Mouse (Mus musculus): Measurements from ENCODE around the gene Pdgfb. TPM values are rescaled to one million over a fixed set of nuclear protein-coding genes. Genes with fewer than 3 reads are reported as not detected.
A peak's percentile ranks its signal among the peaks of the same experiment; 100 is the strongest.

Gene Pdgfb
- polyA plus RNA-seq, 1 experiment from 2014 or later, result 1.6 TPM

- Histone ChIP-seq H3K27me3 (replicated peaks; ENCODE audit: low read depth, poor library complexity, severe bottlenecking) (peaks cover 94% of the 10 kb centered on the region), H3K4me1 (peaks cover 47% of the 10 kb centered on the region), H3K36me3 (replicated peaks) (no peaks in the 10 kb centered on the region), H3K27ac (replicated peaks) (peak overlapping the region; percentile 84), H3K9me3 (no peaks in the 10 kb centered on the region), H3K4me3 (peak overlapping the region; percentile 72)
- WGBS, result 1% methylated on average over 36 of the region's 36 CpGs
- DNase-seq (ENCODE audit: low spot score), result peak; percentile 55
Measured at GRCm38 (mm10) chr15:80013256-80014030, 1.3 kb downstream of the Pdgfb start.

GRCm38 (mm10) chr15:80012527-80013201 lies 2.1 kb downstream of the Pdgfb start:
- under 1% methylated on average over 60 of the region's 60 CpGs for WGBS
- no peaks in the 10 kb centered on the region for H3K9me3 ChIP-seq
- no peaks in the 10 kb centered on the region for H3K36me3 ChIP-seq (replicated peaks)
- H3K4me1 ChIP-seq, result peaks cover 47% of the 10 kb centered on the region
- peak; percentile 78 for DNase-seq (ENCODE audit: low spot score)
- H3K27me3 ChIP-seq (replicated peaks; ENCODE audit: low read depth, poor library complexity, severe bottlenecking), result peaks cover 91% of the 10 kb centered on the region
- peak overlapping the region; percentile 84 for H3K27ac ChIP-seq (replicated peaks)
- peak overlapping the region; percentile 72 for H3K4me3 ChIP-seq

GRCm38 (mm10) chr15:80011778-80012526 lies 2.8 kb downstream of the Pdgfb start:
- Histone ChIP-seq H3K27ac (replicated peaks) (peak overlapping the region; percentile 84), H3K4me1 (peaks cover 47% of the 10 kb centered on the region), H3K9me3 (no peaks in the 10 kb centered on the region), H3K36me3 (replicated peaks) (no peaks in the 10 kb centered on the region), H3K27me3 (replicated peaks; ENCODE audit: low read depth, poor library complexity, severe bottlenecking) (peaks cover 84% of the 10 kb centered on the region), H3K4me3 (peak overlapping the region; percentile 72)
- peak; percentile 48 for DNase-seq (ENCODE audit: low spot score)
- WGBS, result 2% methylated on average over 56 of the region's 56 CpGs

- no peaks in the 10 kb centered on the region for H3K9me3 ChIP-seq
- peak overlapping the region; percentile 72 for H3K4me3 ChIP-seq
- WGBS, result 48% methylated on average over 6 of the region's 6 CpGs
- no peak for DNase-seq (ENCODE audit: low spot score)
- peaks cover 47% of the 10 kb centered on the region for H3K4me1 ChIP-seq
- no peaks in the 10 kb centered on the region for H3K36me3 ChIP-seq (replicated peaks)
- peaks cover 76% of the 10 kb centered on the region for H3K27me3 ChIP-seq (replicated peaks; ENCODE audit: low read depth, poor library complexity, severe bottlenecking)
- H3K27ac ChIP-seq (replicated peaks), result no peak overlapping the region
Measured at GRCm38 (mm10) chr15:80011194-80011593, 3.6 kb downstream of the Pdgfb start.

GRCm38 (mm10) chr15:80010182-80010558 lies 4.6 kb downstream of the Pdgfb start:
- DNase-seq (ENCODE audit: low spot score), result no peak
- Histone ChIP-seq H3K4me3 (peak overlapping the region; percentile 8; the same call in 1 of the 2 replicates), H3K27ac (replicated peaks) (0 out of 2 replicates have a peak overlapping the region, but pooled peaks have one; percentile 19), H3K4me1 (peaks cover 56% of the 10 kb centered on the region), H3K36me3 (replicated peaks) (no peaks in the 10 kb centered on the region), H3K9me3 (no peaks in the 10 kb centered on the region), H3K27me3 (replicated peaks; ENCODE audit: low read depth, poor library complexity, severe bottlenecking) (peaks cover 73% of the 10 kb centered on the region)
- WGBS, result 45% methylated on average over 7 of the region's 7 CpGs

GRCm38 (mm10) chr15:80009421-80010181 lies 5.2 kb downstream of the Pdgfb start:
- Histone ChIP-seq H3K4me1 (peaks cover 56% of the 10 kb centered on the region), H3K36me3 (replicated peaks) (no peaks in the 10 kb centered on the region), H3K4me3 (no peak overlapping the region), H3K27ac (replicated peaks) (no peak overlapping the region), H3K27me3 (replicated peaks; ENCODE audit: low read depth, poor library complexity, severe bottlenecking) (peaks cover 73% of the 10 kb centered on the region), H3K9me3 (no peaks in the 10 kb centered on the region)
- DNase-seq (ENCODE audit: low spot score), result no peak
- WGBS, result 53% methylated on average over 12 of the region's 12 CpGs

GRCm38 (mm10) chr15:80008461-80008860 lies 6.3 kb downstream of the Pdgfb start:
- H3K27me3 ChIP-seq (replicated peaks; ENCODE audit: low read depth, poor library complexity, severe bottlenecking), result peaks cover 70% of the 10 kb centered on the region
- no peak overlapping the region for H3K27ac ChIP-seq (replicated peaks)
- H3K9me3 ChIP-seq, result no peaks in the 10 kb centered on the region
- H3K36me3 ChIP-seq (replicated peaks), result no peaks in the 10 kb centered on the region
- H3K4me1 ChIP-seq, result peaks cover 56% of the 10 kb centered on the region
- H3K4me3 ChIP-seq, result no peak overlapping the region
- DNase-seq (ENCODE audit: low spot score), result no peak
- 89% methylated on average over 6 of the region's 6 CpGs for WGBS

- H3K4me3 ChIP-seq, result no peak overlapping the region
- no peaks in the 10 kb centered on the region for H3K9me3 ChIP-seq
- H3K27me3 ChIP-seq (replicated peaks; ENCODE audit: low read depth, poor library complexity, severe bottlenecking), result peaks cover 50% of the 10 kb centered on the region
- no peak overlapping the region for H3K27ac ChIP-seq (replicated peaks)
- DNase-seq (ENCODE audit: low spot score), result no peak
- peaks cover 37% of the 10 kb centered on the region for H3K4me1 ChIP-seq
- no peaks in the 10 kb centered on the region for H3K36me3 ChIP-seq (replicated peaks)
- 85% methylated on average over 7 of the region's 7 CpGs for WGBS
Measured at GRCm38 (mm10) chr15:80006156-80006555, 8.6 kb downstream of the Pdgfb start.

GRCm38 (mm10) chr15:80005436-80005835 lies 9.3 kb downstream of the Pdgfb start:
- Histone ChIP-seq H3K27me3 (replicated peaks; ENCODE audit: low read depth, poor library complexity, severe bottlenecking) (peaks cover 43% of the 10 kb centered on the region), H3K9me3 (no peaks in the 10 kb centered on the region), H3K4me1 (peaks cover 43% of the 10 kb centered on the region), H3K4me3 (no peak overlapping the region), H3K36me3 (replicated peaks) (no peaks in the 10 kb centered on the region), H3K27ac (replicated peaks) (peak overlapping the region; percentile 77)
- DNase-seq (ENCODE audit: low spot score), result no peak
- WGBS, result 79% methylated on average over 10 of the region's 10 CpGs

GRCm38 (mm10) chr15:80004644-80005340 lies 10.0 kb downstream of the Pdgfb start:
- Histone ChIP-seq H3K27ac (replicated peaks) (peak overlapping the region; percentile 77), H3K27me3 (replicated peaks; ENCODE audit: low read depth, poor library complexity, severe bottlenecking) (peaks cover 37% of the 10 kb centered on the region), H3K4me1 (peaks cover 42% of the 10 kb centered on the region), H3K36me3 (replicated peaks) (no peaks in the 10 kb centered on the region), H3K9me3 (no peaks in the 10 kb centered on the region), H3K4me3 (no peak overlapping the region)
- DNase-seq (ENCODE audit: low spot score), result peak; percentile 35
- 36% methylated on average over 14 of the region's 14 CpGs for WGBS

GRCm38 (mm10) chr15:80003581-80003980 lies 11.2 kb downstream of the Pdgfb start:
- peaks cover 27% of the 10 kb centered on the region for H3K27me3 ChIP-seq (replicated peaks; ENCODE audit: low read depth, poor library complexity, severe bottlenecking)
- peak overlapping the region; percentile 77 for H3K27ac ChIP-seq (replicated peaks)
- H3K9me3 ChIP-seq, result no peaks in the 10 kb centered on the region
- peaks cover 41% of the 10 kb centered on the region for H3K4me1 ChIP-seq
- H3K36me3 ChIP-seq (replicated peaks), result no peaks in the 10 kb centered on the region
- DNase-seq (ENCODE audit: low spot score), result no peak
- no peak overlapping the region for H3K4me3 ChIP-seq
- WGBS, result 37% methylated on average over 2 of the region's 2 CpGs

Data from embryonic facial prominence, embryonic 10.5 days (tissue).